Mouse (Mus musculus) heart, adult 2 months (tissue): Measurements from ENCODE around the gene Ankrd27.

Source experiments
- CTCF ChIP-seq: fragments of 200-600 bp; IDR thresholded peaks from 2 replicates; pipeline ENCODE4 v1.8.1; 2022; ENCODE audit warnings: antibody characterized with exemption, mild to moderate bottlenecking, moderate library complexity
- EP300 ChIP-seq: fragments of 200-500 bp; IDR thresholded peaks from 2 replicates; pipeline ENCODE4 v1.6.1; 2011; ENCODE audit warnings: low read depth, low read length, control low read depth; ENCODE audit not compliant: insufficient read depth
- POLR2A ChIP-seq: fragments of 200-500 bp; IDR thresholded peaks from 2 replicates; pipeline ENCODE4 v1.6.1; 2011; ENCODE audit warnings: mild to moderate bottlenecking, low read depth, low read length, control low read depth; ENCODE audit not compliant: insufficient read depth

- no peak for TF ChIP-seq EP300
- no peak for TF ChIP-seq CTCF
- no peak for TF ChIP-seq POLR2A
Observed at GRCm38 (mm10) chr7:35557577-35557976, 28.5 kb upstream of the Ankrd27 start.
